Mouse (Mus musculus) gastrocnemius, adult 8-10 months (tissue): ENCODE data around the gene Olfr71. TPM values are rescaled to one million over a fixed set of nuclear protein-coding genes. Genes with fewer than 3 reads are reported as not detected.

Experiments
- DNase-seq, 2 experiments: peaks; one replicate each; pipeline ENCODE4 v3.0.0; 2022; ENCODE audit warnings: low spot score in 2 of 2
- total RNA-seq, 4 experiments: library from RNA; stranded (reverse); gene quantifications; 2 replicates each; pipeline ENCODE4 v1.2.4; 2022

The Olfr71 gene
- total RNA-seq, 4 experiments from 2014 or later = not detected

- peak; percentile 96 for DNase-seq
Observed at GRCm38 (mm10) chr4:43656339-43657109, 53.5 kb downstream of the Olfr71 start, which contains the start of gene Hint2. Gene Hint2, minus strand, starts transcription at chr4:43656466.

GRCm38 (mm10) chr4:43655656-43656338 is 54.3 kb downstream of the Olfr71 start:
- DNase-seq = no peak

Other genes starting within 250 kb of the Olfr71 start
- not detected for gene Sit1, start 226.5 kb downstream of the Olfr71 start, total RNA-seq
- 10 to 100 TPM; 19.2 to 34.9 (median 25.5) TPM for gene Ccdc107, start 217.4 kb downstream of the Olfr71 start, total RNA-seq
- not detected for gene Arhgef39, start 210.6 kb downstream of the Olfr71 start, total RNA-seq
- 1 to 10 TPM; 3.2 to 8.8 (median 3.8) TPM for gene Car9, start 203.3 kb downstream of the Olfr71 start, total RNA-seq
- gene Tpm2, start 186.5 kb downstream of the Olfr71 start, total RNA-seq = 1,000 to 10,000 TPM; 3,728 to 5,173 (median 4,676) TPM
- 10 to 100 TPM; 36.3 to 47.6 (median 41.3) TPM for gene Creb3, start 147.9 kb downstream of the Olfr71 start, total RNA-seq
- gene Tln1, start 147.6 kb downstream of the Olfr71 start, total RNA-seq = 10 to 100 TPM; 52.5 to 57.4 (median 56.6) TPM
- 10 to 100 TPM; 22.8 to 26.9 (median 23.5) TPM for gene Rgp1, start 131.5 kb downstream of the Olfr71 start, total RNA-seq
- gene Gba2, start 131.4 kb downstream of the Olfr71 start, total RNA-seq = 1 to 10 TPM; 3.8 to 4.4 (median 4.2) TPM
- gene Msmp, start 125.8 kb downstream of the Olfr71 start, total RNA-seq = not detected
- gene Npr2, start 78.3 kb downstream of the Olfr71 start, total RNA-seq = 10 to 100 TPM; 31.1 to 40.6 (median 32.6) TPM
- not detected for gene Spag8, start 56.7 kb downstream of the Olfr71 start, total RNA-seq
- 10 to 100 TPM; 46.4 to 48.6 (median 47.3) TPM for gene Hint2, start 53.8 kb downstream of the Olfr71 start, total RNA-seq
- gene Tmem8b, start 41.3 kb downstream of the Olfr71 start, total RNA-seq = 10 to 100 TPM in 2 of 4 experiments, 1 to 10 TPM in 2; 9.5 to 14.4 (median 10.4) TPM
- under 1 TPM in 3 of 4 experiments, not detected in 1; 0.07 to 0.12 (median 0.11) TPM for gene Fam221b, start 41.1 kb downstream of the Olfr71 start, total RNA-seq
- not detected for gene Olfr70, start 9.4 kb downstream of the Olfr71 start, total RNA-seq
- gene Hrct1, start 16.9 kb upstream of the Olfr71 start, total RNA-seq = 1 to 10 TPM in 3 of 4 experiments, under 1 TPM in 1; 0.73 to 2.9 (median 1.7) TPM
- 1 to 10 TPM in 1 of 4 experiments, under 1 TPM in 3; 0.77 to 1.5 (median 0.91) TPM for gene Spaar, start 19.8 kb upstream of the Olfr71 start, total RNA-seq
- not detected for gene Olfr159, start 60.8 kb upstream of the Olfr71 start, total RNA-seq
- not detected for gene Olfr156, start 113.6 kb upstream of the Olfr71 start, total RNA-seq
- gene Olfr157, start 129.9 kb upstream of the Olfr71 start, total RNA-seq = not detected
- gene Olfr155, start 141.3 kb upstream of the Olfr71 start, total RNA-seq = not detected
- 1 to 10 TPM; 1.4 to 2.4 (median 2.0) TPM for gene Reck, start 165.3 kb upstream of the Olfr71 start, total RNA-seq
- gene Glipr2, start 247.1 kb upstream of the Olfr71 start, total RNA-seq = 1 to 10 TPM in 2 of 4 experiments, under 1 TPM in 2; 0.58 to 1.8 (median 1.1) TPM